Mouse (Mus musculus): ENCODE measurements around the gene Acss1.
A peak's percentile ranks its signal among the peaks of the same experiment; 100 is the strongest.

The Acss1 gene

DNA sequence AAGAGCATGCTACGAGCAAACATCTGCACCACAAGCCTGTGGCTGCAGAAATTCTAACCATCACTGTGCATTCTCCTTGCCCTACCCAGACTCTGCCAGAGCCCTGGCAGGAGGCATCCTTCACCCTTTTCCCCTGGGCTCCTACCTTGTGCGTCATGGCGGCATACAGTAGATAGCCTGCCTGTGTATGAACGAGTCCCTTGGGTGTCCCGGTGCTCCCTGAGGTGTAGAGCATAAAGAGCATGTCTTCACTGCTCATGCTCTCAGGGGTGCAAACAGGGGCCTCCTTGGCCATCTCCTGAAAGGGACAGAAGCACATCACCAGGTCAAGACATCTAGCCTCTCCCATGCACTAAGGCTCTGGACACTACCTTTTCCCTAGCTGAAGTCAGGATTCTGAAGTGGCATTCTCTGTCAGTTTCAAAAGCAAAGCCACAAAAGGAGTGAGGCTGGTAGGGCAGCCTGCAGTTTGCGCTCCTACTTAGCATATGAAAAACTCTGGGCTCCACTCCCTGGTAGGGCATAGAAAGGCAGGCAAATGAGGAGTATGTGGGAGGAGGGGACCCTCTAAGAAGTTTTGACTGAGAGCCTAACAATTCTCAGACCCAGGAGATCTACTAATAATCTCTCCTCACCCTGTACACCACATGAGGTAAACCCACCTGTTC is 30.5 kb downstream of the Acss1 start:
- DNase-seq: no peak

- DNase-seq: no peak
Observed at GRCm38 (mm10) chr2:150635877-150636446, 32.3 kb downstream of the Acss1 start.

GRCm38 (mm10) chr2:150629255-150629654 is 39.0 kb downstream of the Acss1 start:
- DNase-seq: no peak

GRCm38 (mm10) chr2:150627140-150627539 is 41.2 kb downstream of the Acss1 start:
- DNase-seq: no peak

DNA sequence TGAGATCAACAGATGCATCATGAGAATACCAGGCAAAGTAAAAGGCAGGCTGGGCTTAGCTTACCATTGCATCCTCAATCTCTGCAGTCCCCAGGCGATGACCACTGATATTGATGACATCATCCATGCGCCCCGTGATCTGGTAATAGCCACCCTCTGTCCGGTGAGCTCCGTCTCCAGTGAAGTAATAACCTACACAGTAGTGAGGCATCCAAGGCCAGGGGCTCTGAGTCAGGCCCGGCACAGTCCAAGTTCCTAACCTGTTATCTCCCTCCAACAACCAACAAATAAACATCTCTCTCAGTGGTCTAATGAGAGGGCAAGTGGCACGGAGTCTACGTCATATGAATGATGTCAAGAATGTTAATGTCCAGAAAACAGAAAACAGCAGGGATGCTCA is 43.4 kb downstream of the Acss1 start:
- no peak for DNase-seq

DNA sequence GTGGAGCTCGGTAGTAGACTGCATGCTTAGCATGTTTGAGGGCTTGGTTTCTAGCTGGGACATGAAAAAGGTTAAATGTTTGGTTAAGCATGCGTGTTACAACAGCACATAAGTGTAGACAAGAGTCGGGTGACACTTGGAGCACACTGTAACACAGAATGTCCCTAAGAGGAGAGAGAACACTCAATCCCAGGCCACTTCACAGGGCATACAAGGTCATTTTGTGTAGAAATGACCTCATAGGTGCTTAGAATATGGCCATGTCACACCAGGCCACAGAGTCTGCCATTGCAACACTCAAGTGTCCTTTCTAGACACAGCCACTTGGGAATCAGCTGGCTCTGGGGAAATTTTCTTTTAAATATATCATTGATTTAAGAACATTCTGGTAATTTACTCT is 44.3 kb downstream of the Acss1 start:
- DNase-seq: no peak

DNA sequence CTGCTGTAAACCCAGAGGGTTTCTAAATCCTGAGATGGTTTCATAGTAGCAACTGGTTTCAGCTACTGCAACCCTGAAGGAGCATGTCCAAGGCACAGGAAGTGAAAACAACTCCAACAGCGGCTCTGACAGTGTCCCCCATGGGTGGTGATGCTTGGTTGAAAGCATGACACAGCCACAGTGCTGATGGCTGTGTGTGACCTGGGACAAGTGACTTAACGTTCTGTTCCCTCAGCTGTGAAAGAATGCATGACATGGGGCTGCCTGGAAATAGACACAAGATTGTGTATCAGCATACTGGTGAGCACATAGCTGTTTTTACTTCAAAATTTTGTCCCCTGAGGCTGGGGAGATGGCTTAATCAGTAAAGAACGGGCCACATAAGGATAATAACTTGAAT is 46.6 kb downstream of the Acss1 start:
- no peak for DNase-seq

GRCm38 (mm10) chr2:150610097-150610496 is 58.2 kb downstream of the Acss1 start:
- DNase-seq: no peak

GRCm38 (mm10) chr2:150608872-150609560 is 59.3 kb downstream of the Acss1 start:
- peak; percentile 47 to 60 for DNase-seq

- DNase-seq: peak; percentile 98 to 99
Observed at GRCm38 (mm10) chr2:150608087-150608799, 60.1 kb downstream of the Acss1 start, which contains the start of gene Apmap. TSS of gene Apmap (minus strand) at chr2:150608567.

- no peak for DNase-seq
Observed at GRCm38 (mm10) chr2:150607086-150607485, 61.2 kb downstream of the Acss1 start.

GRCm38 (mm10) chr2:150604802-150605201 is 63.5 kb downstream of the Acss1 start:
- DNase-seq: no peak

DNA sequence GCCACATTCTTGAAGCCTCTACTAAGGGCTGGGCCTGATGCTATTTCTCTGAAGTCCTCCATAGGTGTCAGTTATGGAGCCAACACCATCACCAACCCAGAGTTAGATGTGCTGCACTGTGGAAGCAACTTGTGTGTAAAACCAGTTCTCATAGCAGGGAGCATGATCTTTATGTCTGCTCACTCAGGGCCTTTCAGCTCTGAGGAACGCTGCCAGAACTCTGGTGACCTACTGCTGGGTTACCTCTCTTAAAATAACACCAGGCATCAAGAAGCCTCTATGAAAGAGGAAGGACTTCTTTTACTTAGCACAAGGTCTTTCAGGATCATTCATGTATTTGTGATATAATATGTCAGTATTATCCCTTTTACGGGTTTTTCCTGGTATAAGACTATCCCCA is 66.1 kb downstream of the Acss1 start:
- DNase-seq: no peak

- no peak for DNase-seq
Observed at GRCm38 (mm10) chr2:150600263-150600662, 68.0 kb downstream of the Acss1 start.

GRCm38 (mm10) chr2:150595411-150596190 is 72.7 kb downstream of the Acss1 start:
- no peak for DNase-seq

GRCm38 (mm10) chr2:150589076-150589475 is 79.2 kb downstream of the Acss1 start:
- DNase-seq: no peak

DNA sequence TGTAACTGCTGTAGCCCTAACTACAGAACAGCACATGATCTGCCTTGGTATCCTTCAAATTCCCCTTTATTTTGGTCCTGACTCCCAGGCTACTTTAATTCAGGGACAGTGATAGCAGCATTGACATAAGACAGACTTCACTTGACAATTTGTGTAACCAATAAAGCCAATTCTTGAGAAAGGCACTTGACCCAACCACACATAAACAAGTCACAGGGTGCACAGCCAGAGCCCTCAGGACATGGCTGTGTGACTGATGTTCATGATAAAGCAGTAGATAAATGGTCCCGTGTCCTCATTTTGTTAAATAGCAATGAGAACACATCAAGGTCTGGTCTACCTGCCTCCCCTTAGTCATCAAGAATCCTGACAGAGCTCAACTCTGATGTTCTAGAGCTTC is 88.7 kb downstream of the Acss1 start:
- DNase-seq: no peak

GRCm38 (mm10) chr2:150578603-150579002 is 89.7 kb downstream of the Acss1 start:
- DNase-seq: no peak

- no peak for DNase-seq
Observed at GRCm38 (mm10) chr2:150576256-150576655, 92.0 kb downstream of the Acss1 start.

GRCm38 (mm10) chr2:150572463-150572862 is 95.8 kb downstream of the Acss1 start:
- DNase-seq: no peak

DNA sequence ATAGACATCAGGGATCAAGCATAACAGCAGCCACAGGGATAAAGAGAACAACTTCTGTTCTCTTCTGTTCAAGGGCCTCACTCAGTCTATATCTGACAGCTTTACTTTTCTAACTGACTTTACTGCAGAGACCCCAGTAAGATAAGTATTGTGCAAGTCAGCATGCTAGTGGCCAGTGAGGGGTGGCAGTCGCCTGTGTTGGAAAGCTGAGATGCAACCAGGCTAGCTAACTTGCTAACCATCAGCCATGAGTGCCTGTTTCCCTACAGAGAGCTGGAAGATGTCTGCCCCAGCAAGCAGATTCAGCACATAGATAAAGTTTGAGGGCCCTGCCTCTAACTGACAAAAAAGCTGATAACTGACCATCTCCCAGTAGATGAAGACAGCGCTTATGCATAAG is 97.5 kb downstream of the Acss1 start:
- DNase-seq: no peak

DNA sequence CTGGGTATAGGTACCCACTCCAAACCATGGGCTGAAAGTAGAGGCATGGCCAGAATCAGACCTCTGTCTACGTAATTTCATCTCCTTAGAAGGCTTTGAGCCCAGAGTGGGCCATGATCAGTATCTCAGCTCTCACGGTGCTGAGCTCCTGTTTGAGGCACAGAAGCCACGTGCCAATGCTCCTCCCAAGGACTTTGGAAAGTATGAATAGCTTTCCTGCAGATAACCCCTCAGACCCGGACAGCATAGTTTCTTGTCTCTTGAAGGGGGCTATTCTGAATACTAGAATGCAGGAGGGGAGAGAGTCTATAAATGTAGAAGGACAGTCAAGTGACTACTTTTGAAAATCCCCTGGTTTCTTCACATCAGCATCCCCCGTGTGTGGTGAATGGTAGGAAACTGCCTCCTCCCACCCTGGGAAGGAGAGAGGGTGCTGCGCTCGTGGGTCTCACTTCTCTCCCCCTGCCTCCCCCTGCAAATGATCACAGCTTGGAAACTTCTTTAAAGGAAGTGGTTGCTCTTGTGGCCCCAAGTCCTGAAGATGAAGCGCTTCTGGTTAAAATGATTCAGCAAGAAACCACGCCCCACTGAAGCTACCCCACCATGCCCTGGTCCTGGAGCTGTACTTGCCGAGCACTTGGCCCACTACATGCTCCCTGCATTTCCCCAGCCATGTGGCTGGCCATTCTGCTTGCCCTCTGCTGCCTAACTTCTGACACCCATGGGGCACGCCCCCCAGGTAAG is 98.3 kb downstream of the Acss1 start, which contains the start of gene Cst7:
Gene Cst7, plus strand, starts transcription at position 569 of the 744 bp plus-strand sequence.
- no peak for DNase-seq

Data from kidney, postnatal 4 days (tissue).